In the genomic region with DNA sequence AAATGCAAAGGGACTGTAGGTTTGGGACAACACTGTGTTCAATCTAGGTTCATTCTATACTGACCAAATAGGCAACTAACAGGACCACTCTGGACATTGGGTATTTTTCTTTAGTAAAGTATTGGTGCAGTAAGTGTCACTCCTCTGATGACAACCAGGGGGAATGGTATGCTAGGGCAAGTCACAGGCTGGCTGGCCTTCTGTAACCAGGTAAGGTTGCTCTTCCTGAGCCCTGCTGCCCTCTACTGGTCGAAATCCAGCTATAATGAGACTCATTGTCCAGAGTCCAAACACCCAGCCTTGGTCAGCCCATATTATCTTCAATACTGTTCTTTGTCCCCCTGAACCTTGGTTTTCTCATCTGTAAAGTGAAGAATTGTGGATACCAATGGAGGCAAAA, we compare ENCODE assay signal across 9 mouse cellular contexts. TPM values are rescaled to one million over a fixed set of nuclear protein-coding genes. Genes with fewer than 3 reads are reported as not detected.
A peak's percentile ranks its signal among the peaks of the same experiment; 100 is the strongest.
DNase-seq lines count a peak whose midpoint lies in the region; ATAC-seq lines count a peak whose summit lies in the region.
"Had no signal": no experiment of that assay in that cellular context is flagged by ENCODE, and none has a peak within 500 bp of the region (broad histone marks: within the 10 kb centered on the region; RNA-seq: fewer than 3 reads in every experiment).

No protein-coding gene starts in this region.

- no peak for ATAC-seq in midbrain, embryonic 16.5 days
- peak; percentile 71 to 91 for ATAC-seq in hematopoietic stem cell, adult 5-6 weeks (replicated peaks in 1 of 2; ENCODE audit: insufficient read depth in 1 of 2, low FRiP score in 2 of 2, low TSS enrichment in 1 of 2, low read depth in 1 of 2, poor library complexity in 2 of 2, severe bottlenecking in 2 of 2)
- no peak for ATAC-seq in limb, embryonic 11.5 days (ENCODE audit: insufficient number of reproducible peaks, low FRiP score, low TSS enrichment, low read depth)

- H3K9ac ChIP-seq in midbrain, embryonic 16.5 days (ENCODE audit: low read depth, low read length) = no peak overlapping the region
- H3K9ac ChIP-seq in limb, embryonic 11.5 days (ENCODE audit: low read length) = no peak overlapping the region
- H3K9ac ChIP-seq: embryonic facial prominence, embryonic 12.5 days had no signal

- no peaks in the 10 kb centered on the region for H3K27me3 ChIP-seq in midbrain, embryonic 10.5 days (ENCODE audit: low read depth, poor library complexity, severe bottlenecking)
- no peaks in the 10 kb centered on the region for H3K27me3 ChIP-seq in midbrain, embryonic 16.5 days (ENCODE audit: control insufficient read depth, insufficient read depth, low read depth, low read length)
- no peaks in the 10 kb centered on the region for H3K27me3 ChIP-seq in limb, embryonic 11.5 days (ENCODE audit: control insufficient read depth, insufficient read depth, low read length)
- H3K27me3 ChIP-seq: embryonic facial prominence, embryonic 12.5 days had no signal

- 0% methylated on average over 1 of the region's 1 CpGs for WGBS in midbrain, embryonic 10.5 days
- WGBS in midbrain, embryonic 16.5 days = 0% methylated on average over 1 of the region's 1 CpGs
- 0% methylated on average over 1 of the region's 1 CpGs for WGBS in limb, embryonic 11.5 days

- no peaks in the 10 kb centered on the region for H3K36me3 ChIP-seq in midbrain, embryonic 10.5 days
- H3K36me3 ChIP-seq in midbrain, embryonic 16.5 days (ENCODE audit: control insufficient read depth, insufficient read depth, low read length) = no peaks in the 10 kb centered on the region
- H3K36me3 ChIP-seq in limb, embryonic 11.5 days (ENCODE audit: control insufficient read depth, insufficient read depth, low read length) = no peaks in the 10 kb centered on the region

- H3K4me3 ChIP-seq in midbrain, embryonic 10.5 days = no peak overlapping the region
- H3K4me3 ChIP-seq in midbrain, embryonic 16.5 days (ENCODE audit: low read depth, low read length) = no peak overlapping the region
- no peak overlapping the region for H3K4me3 ChIP-seq in limb, embryonic 11.5 days (ENCODE audit: low read depth, low read length)
- H3K4me3 ChIP-seq: embryonic facial prominence, embryonic 12.5 days had no signal

- H3K4me1 ChIP-seq in midbrain, embryonic 10.5 days = 0 out of 2 replicates have a peak, but pooled peaks cover 2% of the 10 kb centered on the region
- H3K4me1 ChIP-seq in midbrain, embryonic 16.5 days (ENCODE audit: control insufficient read depth, insufficient read depth, low read length) = no peaks in the 10 kb centered on the region
- no peaks in the 10 kb centered on the region for H3K4me1 ChIP-seq in limb, embryonic 11.5 days (ENCODE audit: control insufficient read depth, insufficient read depth, low read length)
- H3K4me1 ChIP-seq: embryonic facial prominence, embryonic 12.5 days had no signal

- H3K4me2 ChIP-seq in midbrain, embryonic 16.5 days (ENCODE audit: low read length) = no peak overlapping the region
- no peak overlapping the region for H3K4me2 ChIP-seq in limb, embryonic 11.5 days (ENCODE audit: low read depth, severe bottlenecking)
- H3K4me2 ChIP-seq: embryonic facial prominence, embryonic 12.5 days had no signal

- H3K27ac ChIP-seq in midbrain, embryonic 10.5 days (replicated peaks) = no peak overlapping the region
- H3K27ac ChIP-seq in midbrain, embryonic 16.5 days (ENCODE audit: low read length) = no peak overlapping the region
- no peak overlapping the region for H3K27ac ChIP-seq in limb, embryonic 11.5 days (replicated peaks; ENCODE audit: low read depth, low read length)
- H3K27ac ChIP-seq: embryonic facial prominence, embryonic 12.5 days had no signal

- H3K9me3 ChIP-seq in midbrain, embryonic 10.5 days (replicated peaks) = no peaks in the 10 kb centered on the region; the same call in 1 of the 2 replicates
- H3K9me3 ChIP-seq in midbrain, embryonic 16.5 days (replicated peaks; ENCODE audit: control insufficient read depth, low read length, poor library complexity, severe bottlenecking) = no peaks in the 10 kb centered on the region
- H3K9me3 ChIP-seq in limb, embryonic 11.5 days (ENCODE audit: control insufficient read depth, low read length) = no peaks in the 10 kb centered on the region
- H3K9me3 ChIP-seq: embryonic facial prominence, embryonic 12.5 days had no signal

- DNase-seq in midbrain, embryonic 10.5 days (ENCODE audit: low spot score) = peak; percentile 50
- DNase-seq in adrenal gland, adult 18-20 months (ENCODE audit: low spot score in 2 of 2) = peak; percentile 62 to 66
- DNase-seq in embryo, embryonic 9.5 days (ENCODE audit: extremely low spot score) = peak; percentile 44
- DNase-seq in limb, embryonic 11.5 days (ENCODE audit: low spot score) = peak; percentile 75
- DNase-seq in natural killer cell, adult 2 months (ENCODE audit: low spot score in 2 of 2) = peak; percentile 73 to 76
- peak; percentile 80 for DNase-seq in thymus, postnatal 14 days

RNA-seq across cellular contexts. Expression of gene Kdm2a, which starts 19.1 kb away (rescaled TPM):
- polyA plus RNA-seq in midbrain, embryonic 10.5 days (2016; fragmentation: Nextera tagmentation; extraction: Ambion mirVana) = 47.7 and 50.4 TPM in 2 replicates
- polyA plus RNA-seq in midbrain, embryonic 16.5 days (2015; fragmentation: Nextera tagmentation; extraction: Ambion mirVana) = 32.1 and 33.8 TPM in 2 replicates
- 100 to 1,000 TPM; 108 to 132 TPM for total RNA-seq in adrenal gland, adult 18-20 months (2021)
- total RNA-seq in hematopoietic stem cell, adult 5-6 weeks (2017) = 95.0 and 119 TPM in 2 replicates
- polyA plus RNA-seq in limb, embryonic 11.5 days (2014; fragmentation: Nextera tagmentation; extraction: Ambion mirVana) = 61.0 and 69.3 TPM in 2 replicates

RNA-seq across cellular contexts. Expression of gene Rhod, which starts 22.0 kb away (rescaled TPM):
- 13.7 and 13.9 TPM in 2 replicates for polyA plus RNA-seq in midbrain, embryonic 10.5 days (2016; fragmentation: Nextera tagmentation; extraction: Ambion mirVana)
- 3.8 and 3.9 TPM in 2 replicates for polyA plus RNA-seq in midbrain, embryonic 16.5 days (2015; fragmentation: Nextera tagmentation; extraction: Ambion mirVana)
- 10 to 100 TPM; 19.1 to 25.8 TPM for total RNA-seq in adrenal gland, adult 18-20 months (2021)
- total RNA-seq in hematopoietic stem cell, adult 5-6 weeks (2017) = 2.4 and 2.7 TPM in 2 replicates
- polyA plus RNA-seq in limb, embryonic 11.5 days (2014; fragmentation: Nextera tagmentation; extraction: Ambion mirVana) = 37.3 and 39.0 TPM in 2 replicates

Comparison
In these comparisons a context has a peak if more than half of its experiments do, and no peak if none do; other contexts are left out.
1. ATAC-seq: peak in hematopoietic stem cell, adult 5-6 weeks (2 of 2); none in midbrain, embryonic 16.5 days (single experiment) and limb, embryonic 11.5 days (single experiment).
2. Peak in every context shown above with its lines, with median percentiles within 50 percentile points of each other: DNase-seq.